Mouse (Mus musculus): Measurements from ENCODE around the gene Hist1h4h.

DNA sequence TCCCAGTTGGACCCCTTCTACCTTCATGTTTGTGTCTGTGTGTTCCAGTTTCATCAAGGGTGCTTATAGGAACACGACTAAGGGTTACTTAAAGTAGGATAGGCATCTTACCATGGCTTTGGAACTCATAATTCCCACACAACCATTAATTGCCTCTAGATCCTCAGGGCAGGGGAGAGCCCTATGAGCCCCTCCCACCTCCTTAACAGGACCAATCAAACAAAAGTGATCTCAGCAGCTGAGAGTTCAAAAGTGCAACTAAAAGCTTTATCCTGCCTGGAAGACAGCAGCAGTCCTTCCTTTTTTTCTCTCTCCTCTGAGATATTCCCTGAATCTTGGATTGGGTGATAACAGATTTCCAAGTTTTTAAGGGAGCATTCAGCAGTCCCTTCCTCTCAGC is 20.7 kb upstream of the Hist1h4h start:
- TF ChIP-seq POLR2A (IDR thresholded peaks at IDR 0.05; ENCODE audit: borderline replicate concordance, control insufficient read depth, low read depth, low read length): no peak
- no peak for TF ChIP-seq CTCF (IDR thresholded peaks at IDR 0.05; ENCODE audit: control insufficient read depth, insufficient read depth, low read length)
